Mouse (Mus musculus) layer of hippocampus, adult 2 months (tissue): ENCODE data around the gene Zdhhc23. TPM values are rescaled to one million over a fixed set of nuclear protein-coding genes. Genes with fewer than 3 reads are reported as not detected.
A peak's percentile ranks its signal among the peaks of the same experiment; 100 is the strongest.

ENCODE experiments used
- DNase-seq, 2 experiments: peaks; one replicate each; pipeline ENCODE4 v3.0.0; 2022; ENCODE audit warnings: low spot score in 2 of 2
- H3K27ac ChIP-seq: fragments of 200-600 bp; 2 replicates; pipeline ENCODE4 v1.8.1; 2022
- H3K4me3 ChIP-seq: fragments of 200-600 bp; 2 replicates; pipeline ENCODE4 v1.8.1; 2022; ENCODE audit warnings: mild to moderate bottlenecking
- CTCF ChIP-seq: fragments of 200-600 bp; conservative IDR thresholded peaks from 2 replicates; pipeline ENCODE4 v1.8.1; 2022; ENCODE audit warnings: antibody characterized with exemption, mild to moderate bottlenecking, moderate library complexity
- long read RNA-seq, 2 experiments: library from polyadenylated mRNA; stranded (forward); transcript quantifications; one replicate each; pipeline ENCODE4 v2.0.0; 2021; ENCODE audit warnings: borderline mapping rate in 2 of 2
- total RNA-seq, 2 experiments: library from RNA; stranded (reverse); gene quantifications; 2 replicates each; pipeline ENCODE4 v1.2.3; 2021

Zdhhc23 gene
- total RNA-seq: 10 to 100 TPM; 43.4 to 49.1 TPM
- long read RNA-seq, experiment 1, full-length matches to known transcripts: 3 of 26 reads
- long read RNA-seq, experiment 1, partial matches to known transcripts: 4 of 26 reads
- long read RNA-seq, experiment 1, other reads (novel, unspliced or antisense): 19 of 26 reads
- long read RNA-seq, experiment 2, full-length matches to known transcripts: 2 of 33 reads
- long read RNA-seq, experiment 2, partial matches to known transcripts: 3 of 33 reads
- long read RNA-seq, experiment 2, other reads (novel, unspliced or antisense): 28 of 33 reads

DNA sequence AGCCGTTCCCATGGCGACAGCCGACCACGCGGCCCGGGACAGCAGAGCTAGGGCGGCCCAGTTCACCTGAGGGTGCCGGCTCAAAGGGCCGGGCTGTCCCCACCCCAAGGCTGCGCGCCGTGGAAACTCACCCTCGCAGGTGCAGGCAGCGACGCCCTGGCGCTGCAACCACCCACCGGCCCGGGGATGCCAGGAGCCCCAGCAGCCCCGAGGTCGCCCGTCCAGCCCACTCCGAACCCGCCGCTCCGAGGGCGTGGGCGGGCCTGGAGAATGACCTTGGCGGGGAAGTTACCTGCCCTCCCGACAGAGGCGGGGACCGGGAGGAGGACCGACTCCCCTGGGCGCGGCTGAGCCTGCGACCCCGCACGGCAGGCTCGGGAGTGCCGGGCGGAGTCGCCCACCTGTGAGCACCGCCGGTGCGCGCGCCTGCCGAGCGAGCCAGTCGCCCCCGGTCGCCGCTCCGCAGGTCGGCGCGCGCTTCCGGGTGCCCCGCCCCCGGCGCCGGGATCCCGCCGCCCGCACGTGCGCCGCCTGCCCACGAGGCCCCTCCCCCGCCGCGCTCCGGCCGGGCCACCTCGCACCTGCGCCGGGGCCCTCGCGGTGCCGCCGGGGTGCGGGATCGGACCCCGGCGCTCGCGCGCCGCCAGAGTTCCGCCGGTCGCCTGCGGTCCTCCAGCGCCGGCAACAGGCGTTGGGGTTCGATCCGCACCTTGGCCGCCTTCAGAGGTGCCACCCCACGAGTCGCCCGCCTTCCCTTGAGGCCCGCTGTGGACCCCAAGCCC is at the start of gene Zdhhc23:
Gene Zdhhc23 (minus strand): TSS at position 464 of the 782 bp plus-strand sequence.
- TF ChIP-seq CTCF: no peak
- Histone ChIP-seq H3K27ac (peak within 1 kb of the TSS; percentile 94), H3K4me3 (peak within 1 kb of the TSS; percentile 78)
- DNase-seq: no peak

DNA sequence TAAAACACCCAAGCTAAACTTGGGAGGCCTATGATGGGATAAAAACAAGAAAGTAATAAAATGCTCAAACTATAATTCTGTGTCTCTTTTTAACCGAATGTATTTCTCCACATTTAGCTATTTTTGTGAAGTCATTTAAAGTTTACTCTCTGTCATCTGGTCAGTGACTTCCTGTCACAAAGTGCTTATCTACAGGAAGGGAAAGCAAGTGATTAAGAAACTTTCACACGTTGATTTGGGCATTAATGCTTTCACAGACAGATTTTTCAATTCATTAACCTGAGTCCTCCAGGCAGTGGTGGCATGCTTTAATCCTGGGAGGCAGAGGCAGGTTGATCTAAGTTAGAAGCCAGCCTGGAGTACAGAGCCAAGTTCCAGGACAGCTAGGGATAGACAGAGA is 49.7 kb upstream of the Zdhhc23 start:
- Histone ChIP-seq H3K4me3 (no peak overlapping the region), H3K27ac (no peak overlapping the region)
- TF ChIP-seq CTCF: no peak
- no peak for DNase-seq

GRCm38 (mm10) chr16:44026822-44027221 is 47.2 kb upstream of the Zdhhc23 start:
- TF ChIP-seq CTCF: no peak
- H3K27ac ChIP-seq: no peak overlapping the region

GRCm38 (mm10) chr16:44026210-44026609 is 46.6 kb upstream of the Zdhhc23 start:
- DNase-seq: no peak
- H3K27ac ChIP-seq: no peak overlapping the region
- no peak overlapping the region for H3K4me3 ChIP-seq
- no peak for TF ChIP-seq CTCF

More at GRCm38 (mm10) chr16:44026822-44027221, 47.2 kb upstream of the Zdhhc23 start:
- no peak for DNase-seq
- no peak overlapping the region for H3K4me3 ChIP-seq

DNA sequence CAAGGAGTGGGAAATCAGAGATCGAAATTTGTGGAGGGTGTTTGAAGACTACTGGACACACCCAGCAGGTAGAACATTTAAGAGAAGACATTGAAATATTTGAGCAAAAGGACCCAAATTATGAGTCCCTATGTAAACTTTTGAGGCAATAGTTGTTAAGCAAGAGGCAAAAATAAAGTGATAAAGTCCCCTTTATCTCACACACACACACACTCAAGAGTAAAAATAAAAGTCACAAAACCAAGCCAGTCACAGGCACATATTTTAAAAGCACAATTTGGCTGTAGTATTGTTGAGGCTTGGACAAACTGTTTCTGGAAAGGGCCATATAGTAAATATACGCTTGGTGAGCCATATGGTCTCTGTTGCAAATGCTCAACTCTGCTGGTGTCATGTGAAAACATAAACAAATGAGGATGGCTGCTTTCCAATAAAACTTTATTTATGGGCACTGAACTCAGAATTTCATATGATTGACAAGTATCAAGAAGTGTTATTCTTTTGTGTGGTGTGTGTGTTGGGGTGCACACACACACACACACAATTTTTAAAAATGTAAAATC is 39.5 kb upstream of the Zdhhc23 start:
- DNase-seq: no peak
- TF ChIP-seq CTCF: no peak
- no peak overlapping the region for H3K27ac ChIP-seq
- H3K4me3 ChIP-seq: no peak overlapping the region

DNA sequence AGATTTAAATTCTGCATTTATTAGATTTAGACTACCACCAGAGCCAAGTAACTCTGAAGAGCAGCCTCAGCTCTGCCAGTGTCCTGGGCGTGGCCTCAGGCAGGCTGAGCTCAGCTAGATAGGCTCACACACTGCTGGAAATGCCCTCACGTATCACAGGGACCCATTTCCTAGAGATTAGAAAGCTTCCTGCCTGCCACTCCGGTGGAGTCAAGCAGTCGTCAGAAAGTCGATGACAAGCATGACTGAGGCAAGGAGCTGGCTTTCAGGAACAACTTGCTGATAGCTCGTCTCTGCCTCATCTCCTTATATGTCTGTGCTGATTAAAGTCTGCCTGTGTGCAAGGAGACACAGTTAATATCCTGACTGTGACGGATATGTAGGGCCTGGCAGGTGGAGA is 38.8 kb upstream of the Zdhhc23 start:
- TF ChIP-seq CTCF: no peak

GRCm38 (mm10) chr16:44017707-44018106 is 38.1 kb upstream of the Zdhhc23 start:
- no peak for TF ChIP-seq CTCF
- no peak for DNase-seq
- no peak overlapping the region for H3K4me3 ChIP-seq
- H3K27ac ChIP-seq: no peak overlapping the region

More for the DNA sequence above, 38.8 kb upstream of the Zdhhc23 start:
- Histone ChIP-seq H3K4me3 (no peak overlapping the region), H3K27ac (no peak overlapping the region)
- DNase-seq: no peak

- no peak for TF ChIP-seq CTCF
- no peak for DNase-seq
Measured at GRCm38 (mm10) chr16:44016164-44016563, 36.6 kb upstream of the Zdhhc23 start.

DNA sequence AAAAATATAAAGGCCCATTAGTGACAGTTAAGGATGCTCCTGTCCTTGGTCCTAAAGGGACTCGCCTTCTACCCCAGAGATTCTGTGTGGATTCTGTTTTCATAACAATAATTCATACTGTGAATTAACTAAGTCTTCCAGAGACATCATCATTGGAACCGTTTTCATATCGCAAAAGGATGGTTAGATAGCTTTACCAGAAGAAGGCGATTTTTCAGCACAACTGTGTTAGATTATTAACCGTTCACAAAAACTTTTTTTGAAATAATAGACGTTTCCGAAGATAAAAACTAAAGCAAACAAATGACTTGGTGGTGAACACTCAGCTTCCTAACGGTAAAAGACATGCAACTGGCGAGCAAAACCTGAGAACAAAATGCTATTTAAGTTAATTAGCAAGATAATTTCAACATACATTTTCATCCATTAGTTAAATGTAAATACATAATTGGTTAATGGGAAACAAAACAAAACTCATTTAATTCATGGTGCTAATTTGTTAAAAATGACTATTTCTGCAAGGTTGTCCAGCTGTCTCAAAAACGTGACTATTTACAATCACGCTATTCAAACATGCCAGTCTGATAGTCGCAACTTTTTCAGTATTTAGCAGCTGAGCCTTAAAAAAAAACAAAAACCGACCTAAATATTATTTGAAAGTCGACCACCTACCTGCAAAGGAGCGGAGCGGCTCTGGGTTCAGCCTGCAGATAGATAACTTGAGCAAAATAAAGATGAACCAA is 36.0 kb upstream of the Zdhhc23 start:
- no peak for TF ChIP-seq CTCF
- DNase-seq: no peak
- no peak overlapping the region for H3K27ac ChIP-seq
- no peak overlapping the region for H3K4me3 ChIP-seq

More at GRCm38 (mm10) chr16:44016164-44016563, 36.6 kb upstream of the Zdhhc23 start:
- H3K4me3 ChIP-seq: no peak overlapping the region
- H3K27ac ChIP-seq: no peak overlapping the region

- Histone ChIP-seq H3K4me3 (no peak overlapping the region), H3K27ac (no peak overlapping the region)
- DNase-seq: no peak
- TF ChIP-seq CTCF: no peak
Measured at GRCm38 (mm10) chr16:44011010-44011409, 31.4 kb upstream of the Zdhhc23 start.

DNA sequence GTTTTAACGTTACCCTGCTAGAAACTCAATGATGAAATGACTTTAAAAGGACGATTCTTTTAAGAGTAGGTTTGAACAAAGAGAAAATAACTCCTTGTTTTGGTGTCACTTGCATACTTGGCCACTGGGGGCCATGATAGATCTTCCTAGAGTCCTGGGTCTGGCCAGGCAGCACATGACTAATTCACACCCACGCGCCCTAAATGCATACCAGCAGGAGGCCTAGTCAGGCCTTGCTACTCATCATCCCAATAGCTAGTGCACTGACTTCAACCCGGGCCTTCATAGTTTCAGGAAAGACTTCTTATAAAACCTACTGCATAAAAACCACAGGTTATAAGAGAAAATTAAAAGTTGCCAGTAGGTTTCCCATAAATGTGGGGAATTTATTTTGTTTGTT is 22.5 kb upstream of the Zdhhc23 start:
- TF ChIP-seq CTCF: peak; percentile 30
- H3K4me3 ChIP-seq: no peak overlapping the region
- DNase-seq: no peak
- H3K27ac ChIP-seq: no peak overlapping the region

- no peak overlapping the region for H3K27ac ChIP-seq
- no peak for TF ChIP-seq CTCF
- no peak overlapping the region for H3K4me3 ChIP-seq
- DNase-seq: no peak
Measured at GRCm38 (mm10) chr16:43999541-43999940, 19.9 kb upstream of the Zdhhc23 start.

DNA sequence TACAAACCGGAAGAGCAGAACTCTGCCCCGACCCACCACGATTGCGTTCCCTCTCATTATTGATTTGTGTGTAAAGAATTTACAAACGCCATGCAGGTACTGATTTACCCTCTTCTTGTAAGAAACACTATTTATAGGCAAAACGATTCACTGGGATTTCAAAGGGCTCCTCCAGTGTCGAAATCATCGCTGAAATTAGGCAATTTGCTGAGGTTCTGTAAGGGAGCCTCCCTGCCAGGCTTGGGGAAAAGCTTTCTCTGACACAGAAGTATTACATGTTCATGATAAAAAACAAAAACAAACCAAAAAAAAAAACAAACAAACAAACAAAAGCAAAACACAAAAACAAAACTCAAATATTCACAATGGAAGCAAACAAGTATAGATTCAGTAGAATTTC is 19.5 kb upstream of the Zdhhc23 start:
- Histone ChIP-seq H3K4me3 (no peak overlapping the region), H3K27ac (no peak overlapping the region)
- no peak for DNase-seq
- no peak for TF ChIP-seq CTCF
